Mouse (Mus musculus): ENCODE measurements around the gene Myod1. TPM values are rescaled to one million over a fixed set of nuclear protein-coding genes. Genes with fewer than 3 reads are reported as not detected.

The Myod1 gene
- polyA plus RNA-seq, 1 experiment from 2014 or later, result not detected

Other genes starting within 250 kb of the Myod1 start
- 17.3 and 18.8 TPM in 2 replicates for gene Abcc8, start 196.4 kb upstream of the Myod1 start, polyA plus RNA-seq (2014; fragmentation: Nextera tagmentation; extraction: Ambion mirVana)
- 1.8 and 2.1 TPM in 2 replicates for gene Ush1c, start 138.0 kb upstream of the Myod1 start, polyA plus RNA-seq (2014; fragmentation: Nextera tagmentation; extraction: Ambion mirVana)
- 0.08 TPM in 1 of 2 replicates, not detected in the other for gene Otog, start 135.5 kb upstream of the Myod1 start, polyA plus RNA-seq (2014; fragmentation: Nextera tagmentation; extraction: Ambion mirVana)
- 0.05 TPM in 1 of 2 replicates, not detected in the other for gene Kcnc1, start 20.0 kb downstream of the Myod1 start, polyA plus RNA-seq (2014; fragmentation: Nextera tagmentation; extraction: Ambion mirVana)

All from heart, embryonic 14.5 days (tissue).